Mouse (Mus musculus) lung, adult 10 weeks (tissue): ENCODE data around the gene Fshr. TPM values are rescaled to one million over a fixed set of nuclear protein-coding genes. Genes with fewer than 3 reads are reported as not detected.

Source experiments
- polyA plus RNA-seq: library from polyadenylated mRNA; stranded (reverse); fragments of 350-450 nt; fragmentation: Illumina TruSeq; extraction: RNeasy Lipid Tissue Mini Kit (QIAGEN cat#74804); gene quantifications from one replicate; pipeline ENCODE4 v1.2.3, GENCODE M21; 2014; ENCODE audit warnings: low read depth, low replicate concordance; ENCODE audit not compliant: insufficient read depth

The Fshr gene
- not detected for polyA plus RNA-seq

GRCm38 (mm10) chr17:89200575-89200974, at the start of gene Fshr:
Gene Fshr, minus strand, starts transcription at chr17:89200675.

